Mouse (Mus musculus) adrenal gland, postnatal 14 days (tissue): Measurements from ENCODE around the gene Wfdc21. TPM values are rescaled to one million over a fixed set of nuclear protein-coding genes. Genes with fewer than 3 reads are reported as not detected.

Experiments used
- DNase-seq: peaks from one replicate; pipeline ENCODE4 v3.0.0; 2021; ENCODE audit warnings: mixed read lengths
- total RNA-seq: library from RNA; stranded (reverse); gene quantifications from 2 replicates; pipeline ENCODE4 v1.2.3, GENCODE M21; 2021

Wfdc21 gene
- total RNA-seq, 1 experiment from 2014 or later = 2.8 TPM

DNA sequence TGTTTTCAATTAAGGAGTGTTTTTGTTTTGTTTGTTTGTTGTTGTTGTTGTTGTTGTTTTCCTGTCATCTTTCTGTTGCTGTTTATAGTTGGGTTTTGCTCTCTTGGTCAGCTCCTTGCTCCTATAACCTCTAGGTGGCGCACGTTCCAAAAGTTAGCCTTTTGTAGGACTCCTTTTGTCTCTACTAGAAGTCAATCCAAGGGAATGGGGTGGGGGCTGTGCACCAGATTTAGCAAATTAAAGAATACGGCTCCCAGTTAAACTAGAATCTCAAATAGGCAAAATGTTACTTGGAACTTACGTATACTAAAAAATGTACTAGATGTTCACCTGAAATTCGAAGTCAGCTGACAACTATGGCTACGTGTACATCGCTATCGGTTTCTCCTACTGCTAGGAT is 55.4 kb downstream of the Wfdc21 start:
- DNase-seq = peak; percentile 54

Other genes with a start within 250 kb of the Wfdc21 start
- gene Heatr9, start 224.8 kb upstream of the Wfdc21 start, total RNA-seq = not detected in 2 replicates
- 25.5 TPM in 1 of 2 replicates, not detected in the other for gene Ccl5, start 216.4 kb upstream of the Wfdc21 start, total RNA-seq
- gene Ccl9, start 168.3 kb upstream of the Wfdc21 start, total RNA-seq = 4.5 and 10.3 TPM in 2 replicates
- gene Ccl6, start 153.9 kb upstream of the Wfdc21 start, total RNA-seq = 9.5 and 14.4 TPM in 2 replicates
- gene Rpl9-ps1, start 101.3 kb upstream of the Wfdc21 start, total RNA-seq = not detected in 2 replicates
- not detected in 2 replicates for gene Ccl3, start 97.6 kb upstream of the Wfdc21 start, total RNA-seq
- not detected in 2 replicates for gene Ccl4, start 84.4 kb upstream of the Wfdc21 start, total RNA-seq
- gene Wfdc17, start 42.9 kb upstream of the Wfdc21 start, total RNA-seq = 1.3 and 1.7 TPM in 2 replicates
- gene Wfdc18, start 37.9 kb upstream of the Wfdc21 start, total RNA-seq = not detected in 2 replicates
- 12.5 and 15.5 TPM in 2 replicates for gene Heatr6, start 6.8 kb downstream of the Wfdc21 start, total RNA-seq
- 1.8 TPM in 1 of 2 replicates, not detected in the other for gene Hnf1b, start 103.1 kb downstream of the Wfdc21 start, total RNA-seq
- gene Ddx52, start 195.1 kb downstream of the Wfdc21 start, total RNA-seq = 18.7 and 19.7 TPM in 2 replicates
- gene Synrg, start 217.5 kb downstream of the Wfdc21 start, total RNA-seq = 38.6 and 45.5 TPM in 2 replicates